Mouse (Mus musculus): ENCODE measurements around the gene Nthl1.

GRCm38 (mm10) chr17:24633831-24634230 is 1.4 kb downstream of the Nthl1 start:
- TF ChIP-seq CTCF (IDR thresholded peaks at IDR 0.05; ENCODE audit: low read depth, low read length) (no peak), POLR2A (IDR thresholded peaks at IDR 0.05; ENCODE audit: borderline replicate concordance, low read depth, low read length) (no peak)
